Comparison of ENCODE assay signal across 7 mouse cellular contexts in genomic region chr14:54553975-54554769, GRCm38 (mm10). TPM values are rescaled to one million over a fixed set of nuclear protein-coding genes. Genes with fewer than 3 reads are reported as not detected.
DNase-seq lines count a peak whose midpoint lies in the region.

TSS of gene Haus4 (minus strand) at chr14:54554616.

- intact Hi-C loops in gastrocnemius, postnatal 14 days (cut with DNase I; ENCODE audit: low total_unique reads): no loop called here
- intact Hi-C loops in left cerebral cortex, postnatal 25 days (cut with DNase I): no loop called here

- DNase-seq in adrenal gland, adult 8-10 months: peak; percentile 78
- DNase-seq in embryo, embryonic 10.5 days (ENCODE audit: low spot score): peak; percentile 91
- DNase-seq in gastrocnemius, postnatal 14 days: peak; percentile 81
- DNase-seq in induced T-regulatory cell, adult 2 months (ENCODE audit: low read depth): peak; percentile 95
- peak; percentile 54 to 69 for DNase-seq in left cerebral cortex, postnatal 25 days (ENCODE audit: low spot score in 2 of 2)
- peak; percentile 93 for DNase-seq in mesoderm, embryonic 11.5 days (ENCODE audit: low read depth, low spot score)
- DNase-seq in right cerebral cortex, postnatal 25 days: peak; percentile 72

RNA-seq across cellular contexts. Expression of gene Haus4, which starts in this region (rescaled TPM):
- total RNA-seq in adrenal gland, adult 8-10 months (2022): 10 to 100 TPM; 24.1 to 34.1 (median 29.4) TPM
- total RNA-seq in gastrocnemius, postnatal 14 days (2021): 1 to 10 TPM; 5.8 to 6.5 TPM
- 1 to 10 TPM; 1.9 TPM for total RNA-seq in left cerebral cortex, postnatal 25 days (2021)

Comparison
In these comparisons a context has a peak if more than half of its experiments do, and no peak if none do; other contexts are left out.
1. Peak in every context shown above with its lines: DNase-seq.